Mouse (Mus musculus) stomach, postnatal 0 days (tissue): ENCODE data around the gene Krtcap2.

ENCODE experiments used
- CTCF ChIP-seq: IDR thresholded peaks from 2 replicates; pipeline ENCODE4 v1.5.1; 2016; ENCODE audit warnings: antibody characterized with exemption, low read depth, mild to moderate bottlenecking, moderate library complexity
- EP300 ChIP-seq: optimal IDR thresholded peaks from 2 replicates; pipeline ENCODE3; 2016; ENCODE audit warnings: antibody characterized with exemption

DNA sequence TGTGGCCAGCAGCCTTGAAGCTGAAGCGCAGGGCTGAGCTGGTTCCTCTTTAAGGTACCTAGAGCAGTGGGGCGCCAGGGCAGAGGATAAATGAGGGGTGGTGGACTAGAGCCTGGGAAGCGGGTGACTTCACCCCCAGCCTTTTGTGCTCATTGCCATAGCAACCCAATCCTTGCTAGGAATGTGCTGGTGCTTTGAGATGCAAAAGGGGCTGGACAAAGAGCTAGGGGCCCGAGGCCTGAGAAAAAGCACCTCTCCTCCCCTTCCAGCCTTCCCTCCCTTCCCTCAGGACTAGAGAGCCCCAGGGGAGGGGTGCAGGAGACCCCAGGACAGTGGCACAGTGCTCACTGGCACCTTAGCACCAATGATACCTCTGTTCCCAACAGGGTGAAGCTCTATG, 19.8 kb upstream of the Krtcap2 start:
- TF ChIP-seq CTCF, result no peak
- TF ChIP-seq EP300, result no peak
